Mouse (Mus musculus) megakaryocyte-erythroid progenitor cell, adult 5-6 weeks (primary cell): Measurements from ENCODE around the gene Rhd. TPM values are rescaled to one million over a fixed set of nuclear protein-coding genes. Genes with fewer than 3 reads are reported as not detected.
"Not testable (repeated sequence)": the region's sequence is repeated elsewhere in the genome, so short reads cannot be mapped to it uniquely, and the experiment has no call there.

ENCODE experiments used
- ATAC-seq: replicated peaks from 2 replicates; pipeline ENCODE4 v1.8.0; 2016; ENCODE audit warnings: mild to moderate bottlenecking, inconsistent platforms; ENCODE audit not compliant: severe bottlenecking, poor library complexity, low FRiP score, low TSS enrichment
- total RNA-seq, 2 experiments: library from RNA; stranded (forward) in 1 of 2; stranded (reverse) in 1 of 2; fragments of 200-1000, 215-1000 nt in 1 of 2; fragments of >200 nt in 1 of 2; fragmentation: Nextera tagmentation in 1 of 2; gene quantifications; 2 replicates each; pipeline ENCODE4 v1.2.3; 2014 to 2017

Rhd gene
- 163 and 165 TPM in 2 replicates for total RNA-seq (2014; fragmentation: Nextera tagmentation)
- total RNA-seq (2017): 119 and 185 TPM in 2 replicates

- peak; percentile 76 for ATAC-seq
Observed at GRCm38 (mm10) chr4:134863937-134864729, at the start of gene Rhd. Gene Rhd, plus strand, starts transcription at chr4:134864536.

- no peak for ATAC-seq
Observed at GRCm38 (mm10) chr4:134817706-134818105, 46.6 kb upstream of the Rhd start.

DNA sequence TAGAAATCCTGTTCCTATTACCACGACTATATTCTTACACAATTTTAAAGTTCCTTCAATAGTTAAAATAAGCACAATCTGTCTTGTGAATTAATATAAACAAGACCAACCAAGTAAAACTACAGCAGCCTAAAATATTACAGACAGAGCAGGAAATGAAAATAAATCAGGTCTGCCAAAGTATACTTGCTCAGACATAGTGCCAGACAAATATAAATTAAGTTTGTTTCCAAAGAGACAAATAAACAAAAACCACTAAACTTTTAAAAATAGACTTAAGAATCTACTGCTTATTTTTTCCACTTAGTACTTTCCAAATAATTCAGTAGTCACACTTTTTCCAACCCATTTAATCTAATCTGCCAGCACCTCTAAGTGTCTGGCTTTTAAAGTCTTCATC, 43.3 kb upstream of the Rhd start:
- no peak for ATAC-seq

GRCm38 (mm10) chr4:134823560-134823959, 40.8 kb upstream of the Rhd start:
- ATAC-seq: no peak

DNA sequence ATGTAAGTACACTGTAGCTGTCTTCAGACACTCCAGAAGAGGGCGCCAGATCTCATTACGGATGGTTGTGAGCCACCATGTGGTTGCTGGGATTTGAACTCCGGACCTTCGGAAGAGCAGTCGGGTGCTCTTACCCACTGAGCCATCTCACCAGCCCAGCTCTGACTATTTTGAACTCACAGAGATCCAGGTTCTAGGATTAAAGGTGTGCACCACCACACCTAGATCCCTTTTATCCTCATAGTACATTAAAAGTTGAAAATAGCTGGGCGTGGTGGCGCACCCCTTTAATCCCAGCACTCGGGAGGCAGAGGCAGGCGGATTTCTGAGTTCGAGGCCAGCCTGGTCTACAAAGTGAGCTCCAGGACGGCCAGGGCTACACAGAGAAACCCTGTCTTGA, 38.5 kb upstream of the Rhd start:
- not testable (repeated sequence) for ATAC-seq

- ATAC-seq: no peak
Observed at GRCm38 (mm10) chr4:134826348-134826747, 38.0 kb upstream of the Rhd start.

GRCm38 (mm10) chr4:134827806-134828205, 36.5 kb upstream of the Rhd start:
- no peak for ATAC-seq

DNA sequence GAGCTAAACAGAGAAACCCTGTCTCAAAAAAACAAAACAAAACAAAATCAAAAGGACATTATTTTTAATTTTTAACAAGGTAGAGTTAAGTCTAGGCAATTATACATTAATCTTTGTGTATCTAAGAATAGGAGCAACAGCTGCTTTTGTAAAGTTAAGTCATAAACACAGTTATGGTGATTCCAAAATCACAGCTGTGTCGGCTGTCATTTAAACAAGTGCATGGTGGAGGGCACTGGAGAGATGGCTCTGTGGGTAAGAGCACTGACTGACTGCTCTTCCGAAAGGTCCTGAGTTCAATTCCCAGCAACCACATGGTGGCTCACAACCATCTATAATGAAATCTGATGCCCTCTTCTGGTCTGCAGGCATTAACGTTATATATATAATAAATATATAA, 32.4 kb upstream of the Rhd start:
- no peak for ATAC-seq

DNA sequence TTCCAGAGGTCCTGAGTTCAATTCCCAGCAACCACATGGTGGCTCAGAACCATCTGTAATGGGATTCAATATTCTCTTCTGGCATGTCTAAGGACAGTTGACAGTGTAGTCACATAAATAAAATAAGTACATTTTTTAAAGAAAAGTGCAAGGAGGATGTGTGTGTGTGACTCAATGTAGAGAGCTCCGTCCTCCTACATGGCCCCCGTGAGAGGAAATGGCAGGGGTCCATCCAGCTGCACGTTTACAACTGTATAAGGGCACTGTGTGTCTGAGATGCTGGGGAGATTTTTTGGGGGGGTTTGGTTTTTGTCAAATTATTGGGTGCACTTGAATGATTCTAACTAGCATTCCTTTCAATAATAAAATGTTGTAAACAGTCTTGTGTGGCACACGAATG, 28.9 kb upstream of the Rhd start:
- ATAC-seq: no peak

DNA sequence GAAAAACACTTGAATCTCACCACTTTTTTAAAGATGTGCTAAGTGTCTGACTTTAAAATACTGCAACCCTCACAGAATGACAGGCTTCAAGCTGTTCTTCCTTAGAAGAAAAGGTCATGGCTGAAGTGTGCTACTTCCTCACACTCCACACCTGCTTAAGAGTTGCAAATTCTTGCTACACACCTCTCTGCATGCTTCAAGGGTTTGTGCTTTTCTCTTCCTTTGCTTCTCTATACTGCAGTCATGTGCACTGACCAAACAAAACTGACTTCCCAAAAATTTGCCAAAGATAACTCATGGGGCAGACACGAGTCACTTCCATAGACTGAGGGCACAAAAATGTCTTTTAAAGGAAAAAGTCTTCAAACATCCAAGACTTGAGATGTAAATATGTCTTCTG, 26.1 kb upstream of the Rhd start:
- no peak for ATAC-seq

- not testable (repeated sequence) for ATAC-seq
Observed at GRCm38 (mm10) chr4:134838706-134839105, 25.6 kb upstream of the Rhd start.

DNA sequence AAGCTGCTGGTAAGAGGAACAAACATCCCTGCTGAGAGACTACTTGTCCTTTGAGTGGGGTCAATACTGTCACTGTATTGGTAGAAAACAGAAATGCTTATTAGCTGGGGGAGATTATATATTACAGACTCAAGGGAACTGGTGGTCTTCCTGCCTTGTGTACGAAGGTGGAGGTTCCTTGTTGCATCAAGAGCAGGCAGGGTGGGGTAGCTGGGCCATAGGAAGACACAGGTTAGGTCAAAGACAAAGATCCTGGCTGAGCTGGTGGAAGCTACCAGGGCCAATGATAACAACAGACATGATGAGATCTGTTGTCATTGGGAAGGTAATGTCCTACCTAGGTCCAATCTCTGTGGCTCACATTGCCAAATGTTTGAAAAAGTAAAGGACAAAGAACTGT, 24.1 kb upstream of the Rhd start:
- ATAC-seq: no peak

DNA sequence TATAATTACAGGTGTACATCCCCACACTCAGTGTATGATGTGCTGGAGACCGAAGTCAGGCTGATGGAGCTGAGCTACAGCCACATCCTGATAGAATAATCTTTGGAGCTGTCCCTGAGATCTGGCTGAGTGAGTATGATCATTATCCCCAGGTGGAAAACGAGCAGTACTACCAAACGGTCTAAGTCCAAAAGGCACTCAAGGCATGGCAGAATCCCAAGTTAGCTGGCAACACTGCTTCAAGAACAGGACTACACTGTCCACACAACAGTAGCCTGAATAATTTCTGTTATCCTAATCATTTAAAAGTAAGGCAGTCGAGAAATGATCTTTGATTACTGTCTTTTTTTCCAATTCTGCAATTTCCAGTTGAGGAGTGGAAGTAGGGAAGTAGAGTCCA, 20.8 kb upstream of the Rhd start:
- ATAC-seq: no peak

DNA sequence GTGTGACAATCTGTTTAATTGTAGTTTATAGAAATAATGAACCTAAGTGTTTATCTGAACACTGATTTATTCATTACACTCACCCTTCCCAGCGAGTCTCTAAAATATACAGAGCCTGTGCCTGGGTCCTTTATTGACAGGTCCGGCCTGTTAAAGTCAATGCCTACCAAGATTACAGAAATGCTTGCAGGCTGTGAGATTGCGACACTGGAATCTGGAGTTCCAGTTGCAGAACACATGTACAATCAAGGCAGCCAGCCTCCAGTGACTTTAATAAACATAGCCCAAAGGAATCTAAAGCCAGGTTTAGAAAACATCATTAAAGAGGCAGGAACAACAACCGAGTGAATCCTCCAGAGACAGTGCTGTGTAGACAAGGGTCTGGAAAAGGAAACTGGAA, 16.7 kb upstream of the Rhd start:
- ATAC-seq: no peak

GRCm38 (mm10) chr4:134850551-134850950, 13.8 kb upstream of the Rhd start:
- ATAC-seq: no peak

- no peak for ATAC-seq
Observed at GRCm38 (mm10) chr4:134851236-134851635, 13.1 kb upstream of the Rhd start.

GRCm38 (mm10) chr4:134851876-134852275, 12.5 kb upstream of the Rhd start:
- ATAC-seq: no peak

- no peak for ATAC-seq
Observed at GRCm38 (mm10) chr4:134852438-134853255, 11.7 kb upstream of the Rhd start.

- ATAC-seq: peak; percentile 88
Observed at GRCm38 (mm10) chr4:134853259-134853636, 11.1 kb upstream of the Rhd start, which contains the start of gene Maco1. Gene Maco1, minus strand, starts transcription at chr4:134853345.

- ATAC-seq: peak; percentile 83
Observed at GRCm38 (mm10) chr4:134853637-134854485, 10.5 kb upstream of the Rhd start.
